Mouse (Mus musculus): ENCODE results near the gene Pwwp2b.
A peak's percentile ranks its signal among the peaks of the same experiment; 100 is the strongest.

Gene Pwwp2b

GRCm38 (mm10) chr7:139296552-139297100 lies 48.3 kb downstream of the Pwwp2b start:
- DNase-seq (ENCODE audit: low spot score in 2 of 2): no peak

GRCm38 (mm10) chr7:139298446-139298845 lies 50.2 kb downstream of the Pwwp2b start:
- DNase-seq (ENCODE audit: low spot score in 2 of 2): no peak

DNA sequence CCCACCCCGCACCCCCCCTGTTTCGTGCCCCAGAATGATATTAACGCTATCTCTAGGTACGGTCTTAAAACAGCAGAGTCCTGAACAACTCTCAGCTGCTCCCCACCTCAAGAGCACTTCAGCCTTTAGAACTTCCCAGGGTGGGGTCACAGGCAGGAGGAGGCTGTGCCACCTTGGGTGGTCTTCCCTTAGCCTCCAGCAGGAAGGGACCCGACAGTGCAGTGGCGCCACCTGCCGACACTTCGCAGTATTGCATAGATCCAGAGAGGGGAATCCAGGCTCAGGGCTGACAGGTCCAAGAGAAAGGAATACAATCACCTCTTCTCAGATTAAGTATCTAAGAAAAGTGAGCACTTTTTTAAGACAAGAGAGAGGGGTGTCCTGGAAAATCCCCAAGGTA lies 51.1 kb downstream of the Pwwp2b start:
- DNase-seq (ENCODE audit: low spot score in 2 of 2): peak; percentile 74 to 85

GRCm38 (mm10) chr7:139300423-139300822 lies 52.1 kb downstream of the Pwwp2b start:
- no peak for DNase-seq (ENCODE audit: low spot score in 2 of 2)

DNA sequence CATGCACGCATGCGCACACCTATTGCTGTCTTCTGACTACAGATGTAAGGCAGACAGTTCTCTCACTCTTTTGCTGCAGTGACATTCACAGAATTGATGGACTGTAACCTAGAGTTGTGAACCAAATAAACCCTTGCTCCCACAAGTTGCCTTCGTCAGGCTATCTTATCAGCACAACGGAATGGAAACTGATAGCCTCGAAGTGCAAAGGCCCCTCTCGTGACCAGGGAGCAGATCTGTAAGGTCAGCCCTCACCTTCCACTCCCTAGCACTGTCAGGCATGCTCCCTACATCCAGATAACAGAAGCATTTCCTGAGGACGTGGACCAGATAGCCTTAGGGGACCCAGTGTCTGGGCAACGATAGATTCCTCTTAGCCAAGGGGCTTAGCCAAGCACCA lies 53.2 kb downstream of the Pwwp2b start:
- DNase-seq (ENCODE audit: low spot score in 2 of 2): no peak

GRCm38 (mm10) chr7:139302314-139302713 lies 54.0 kb downstream of the Pwwp2b start:
- DNase-seq (ENCODE audit: low spot score in 2 of 2): no peak

GRCm38 (mm10) chr7:139303280-139304011 lies 55.2 kb downstream of the Pwwp2b start:
- peak; percentile 65 to 87 for DNase-seq (ENCODE audit: low spot score in 2 of 2)

DNA sequence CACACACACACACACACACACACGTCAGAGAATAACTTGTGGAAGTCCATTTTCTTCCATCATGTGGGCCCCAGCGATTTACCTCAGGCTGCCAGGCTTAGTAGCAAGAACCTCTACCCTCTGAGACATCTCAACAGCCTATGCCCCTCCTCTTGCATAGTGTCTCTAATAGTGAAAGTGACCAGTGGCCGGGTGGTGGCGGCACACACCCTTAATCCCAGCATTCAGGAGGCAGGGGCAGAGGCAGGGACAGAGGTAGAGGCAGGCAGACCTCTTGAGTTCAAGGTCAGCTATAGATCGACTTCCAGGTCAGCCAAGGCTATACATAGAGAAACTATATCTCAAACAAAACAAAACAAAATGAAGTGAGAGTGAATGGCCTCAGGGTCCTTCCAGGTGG lies 56.0 kb downstream of the Pwwp2b start:
- no peak for DNase-seq (ENCODE audit: low spot score in 2 of 2)

DNA sequence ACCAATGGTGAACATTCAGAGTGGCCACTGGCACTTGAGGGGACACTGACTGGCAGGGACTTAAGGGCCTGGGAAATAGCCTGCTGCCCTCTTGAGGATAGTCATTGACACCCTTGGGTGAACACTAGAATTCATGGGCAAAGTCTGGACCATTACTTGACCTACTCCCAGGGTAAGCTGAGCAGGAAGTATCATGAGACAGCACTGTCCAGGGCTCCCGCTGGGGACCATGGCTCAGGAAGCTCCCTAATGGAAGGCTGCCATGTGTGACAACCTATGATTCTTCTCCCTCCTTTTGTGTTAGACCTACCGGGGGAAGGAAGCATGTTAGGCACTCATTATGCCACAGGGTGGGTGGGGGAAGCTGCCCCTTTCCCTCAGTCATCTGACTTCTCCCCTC lies 58.8 kb downstream of the Pwwp2b start:
- no peak for DNase-seq (ENCODE audit: low spot score in 2 of 2)

DNA sequence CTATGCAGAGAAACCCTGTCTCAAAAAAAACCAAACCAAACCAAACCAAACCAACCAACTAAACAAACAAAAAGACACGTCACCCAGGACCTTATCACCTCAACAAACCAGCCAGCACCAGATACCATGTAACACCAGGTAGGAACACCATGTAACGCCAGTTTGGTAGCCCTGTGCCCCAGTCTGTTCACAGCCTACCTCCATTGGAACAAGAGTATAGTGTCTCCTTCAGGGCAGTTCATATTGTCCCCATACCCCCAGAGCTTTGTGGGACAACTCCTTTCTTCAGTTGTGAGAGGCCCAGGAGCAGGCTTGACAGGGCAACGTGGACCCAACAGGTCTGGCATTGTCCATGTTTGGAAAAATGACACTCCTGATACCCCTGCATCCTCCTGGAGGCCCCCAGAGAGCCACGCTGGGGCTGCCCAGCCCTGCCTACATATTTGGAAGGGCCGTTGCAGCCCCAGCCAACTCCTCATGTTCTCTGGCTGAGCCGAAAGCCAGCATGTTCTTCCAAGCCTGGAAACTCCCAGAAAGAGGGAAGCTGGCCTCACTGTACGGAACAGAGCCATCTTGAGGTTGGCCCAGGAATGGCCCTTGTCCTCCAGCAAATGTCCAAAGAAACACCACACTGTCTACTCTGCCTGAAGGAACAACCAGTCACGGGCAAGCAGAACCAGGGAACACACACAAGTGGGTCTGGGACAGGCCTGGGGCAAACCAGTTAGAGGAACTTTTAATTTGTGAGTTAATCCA lies 60.0 kb downstream of the Pwwp2b start:
- no peak for DNase-seq (ENCODE audit: low spot score in 2 of 2)

- DNase-seq (ENCODE audit: low spot score in 2 of 2): no peak
Observed at GRCm38 (mm10) chr7:139309106-139309505, 60.8 kb downstream of the Pwwp2b start.

DNA sequence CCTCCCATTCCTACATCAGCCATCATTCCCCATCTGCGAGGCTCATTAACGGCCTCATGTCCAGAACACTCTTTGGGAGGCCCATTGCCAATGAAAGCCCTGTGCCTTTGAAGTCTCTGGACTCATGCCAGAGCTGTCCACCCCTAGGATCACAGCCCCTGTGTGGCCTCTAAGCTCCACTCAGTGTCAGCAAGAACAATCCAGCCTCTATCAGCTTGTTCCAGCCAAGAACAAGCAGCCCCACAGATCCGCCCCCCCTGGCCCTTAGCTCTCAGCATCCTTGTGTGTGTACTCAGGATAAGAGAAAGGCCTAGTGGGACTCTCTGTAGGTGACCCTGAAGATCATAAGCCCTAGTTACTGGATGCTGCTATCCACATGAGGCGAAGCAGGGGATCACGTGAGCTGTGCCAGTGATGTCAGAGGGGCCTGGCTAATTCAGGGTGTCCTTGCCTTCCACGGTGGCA lies 62.2 kb downstream of the Pwwp2b start:
- DNase-seq (ENCODE audit: low spot score in 2 of 2): no peak

DNA sequence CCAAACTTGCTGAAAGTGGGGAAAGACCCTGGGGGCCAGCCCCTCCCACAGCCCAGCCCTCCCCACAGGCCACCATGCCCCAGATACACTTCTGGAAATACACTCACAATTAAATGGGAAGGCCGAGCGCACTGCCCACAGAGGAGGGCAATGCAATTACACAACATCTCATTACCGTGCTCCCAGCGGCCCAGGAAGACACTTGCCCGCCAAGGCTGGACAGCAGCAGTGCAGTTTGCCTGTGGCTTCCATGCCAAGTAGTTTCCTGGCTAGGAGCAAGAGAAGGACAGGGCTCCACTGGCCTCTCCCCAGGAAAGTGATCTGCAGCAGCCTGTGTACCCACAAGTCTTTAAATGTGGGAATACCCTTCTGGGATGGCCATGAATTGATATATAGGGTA lies 64.4 kb downstream of the Pwwp2b start:
- DNase-seq (ENCODE audit: low spot score in 2 of 2): no peak

GRCm38 (mm10) chr7:139313413-139313812 lies 65.1 kb downstream of the Pwwp2b start:
- DNase-seq (ENCODE audit: low spot score in 2 of 2): no peak

DNA sequence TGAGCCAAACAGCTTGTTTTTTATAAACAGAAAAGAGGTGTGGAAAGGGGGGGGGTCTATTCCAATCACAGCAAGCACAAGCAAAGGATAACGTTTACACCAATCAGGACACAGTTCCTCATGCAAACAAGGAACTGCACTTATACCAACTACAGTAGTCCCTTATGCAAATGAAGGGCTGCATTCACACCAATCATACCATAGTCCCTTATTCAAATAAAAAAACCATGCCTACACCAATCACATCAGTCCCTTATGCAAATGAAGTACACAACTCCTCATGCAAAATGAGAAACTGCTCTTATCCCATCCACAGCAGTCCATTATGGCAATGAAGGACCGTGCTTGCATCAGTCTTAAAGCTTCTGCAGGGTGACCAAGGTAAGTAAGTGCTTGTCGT lies 66.4 kb downstream of the Pwwp2b start:
- DNase-seq (ENCODE audit: low spot score in 2 of 2): no peak

DNA sequence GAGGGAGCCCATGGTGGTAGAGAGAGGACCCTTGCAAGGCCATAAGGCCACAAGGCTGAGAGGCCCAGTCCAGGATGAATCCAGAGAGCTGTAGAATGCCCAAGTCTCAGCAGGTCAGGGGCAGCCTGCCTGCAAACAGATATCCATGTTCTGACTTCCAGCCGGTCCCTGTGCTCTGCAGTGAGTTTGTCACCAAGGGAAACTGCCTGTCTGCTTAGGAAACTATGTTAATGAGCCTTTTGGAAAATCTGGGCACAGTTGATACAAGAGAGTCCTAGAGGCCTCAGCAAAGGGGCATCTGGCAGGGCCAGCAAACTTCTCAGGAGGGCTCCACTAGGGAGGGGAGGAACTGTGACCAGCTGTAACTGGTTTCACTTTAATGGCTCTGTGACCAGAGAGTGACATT lies 70.7 kb downstream of the Pwwp2b start:
- DNase-seq (ENCODE audit: low spot score in 2 of 2): no peak

Measured in spleen, postnatal 10 days (tissue).